Mouse (Mus musculus) embryonic facial prominence, embryonic 14.5 days (tissue): ENCODE measurements around the gene Sos1. TPM values are rescaled to one million over a fixed set of nuclear protein-coding genes. Genes with fewer than 3 reads are reported as not detected.

ENCODE experiments used
- ATAC-seq: fragments of 200-750 bp; cut with Nextera tagmentation; 2 replicates; pipeline ENCODE4 v1.8.0; 2017; ENCODE audit warnings: low read depth, moderate number of reproducible peaks, moderate TSS enrichment
- DNase-seq: peaks from one replicate; pipeline ENCODE4 v3.0.0-alpha.2; 2015; ENCODE audit warnings: low spot score
- H3K27ac ChIP-seq: fragments of 300-500 bp; sonication (generic); replicated peaks from 2 replicates; pipeline ENCODE4 v1.5.1; 2014; ENCODE audit warnings: low read depth, mild to moderate bottlenecking, low read length, moderate library complexity
- H3K27me3 ChIP-seq: fragments of 300-500 bp; sonication (generic); replicated peaks from 2 replicates; pipeline ENCODE4 v1.6.1; 2014; ENCODE audit warnings: low read length; ENCODE audit not compliant: control insufficient read depth, insufficient read depth
- H3K36me3 ChIP-seq: fragments of 300-500 bp; sonication (generic); 2 replicates; pipeline ENCODE4 v1.6.1; 2014; ENCODE audit warnings: low read length, mixed read lengths; ENCODE audit not compliant: control insufficient read depth, insufficient read depth
- H3K4me1 ChIP-seq: fragments of 300-500 bp; sonication (generic); 2 replicates; pipeline ENCODE4 v1.6.1; 2014; ENCODE audit warnings: antibody characterized with exemption, low read length; ENCODE audit not compliant: control insufficient read depth, insufficient read depth
- H3K4me2 ChIP-seq: fragments of 300-500 bp; sonication (generic); 2 replicates; pipeline ENCODE4 v1.6.1; 2014; ENCODE audit warnings: low read depth, mild to moderate bottlenecking, low read length, moderate library complexity, mixed read lengths
- H3K4me3 ChIP-seq: fragments of 300-500 bp; sonication (generic); 2 replicates; pipeline ENCODE4 v1.5.1; 2014; ENCODE audit warnings: low read depth, mild to moderate bottlenecking, low read length
- H3K9ac ChIP-seq: fragments of 300-500 bp; sonication (generic); 2 replicates; pipeline ENCODE4 v1.6.1; 2014; ENCODE audit warnings: low read depth, mild to moderate bottlenecking, low read length, moderate library complexity, mixed read lengths
- H3K9me3 ChIP-seq: fragments of 300-500 bp; sonication (generic); 2 replicates; pipeline ENCODE4 v1.6.1; 2016; ENCODE audit warnings: low read length; ENCODE audit not compliant: control insufficient read depth
- WGBS: fragments of 180-500 bp; shearing (Covaris S2); extraction: QIAGEN DNeasy Blood & Tissue Kit; methylation state at CpG from one replicate; pipeline ENCODE4 v1.1.7; 2014; 5-methylcytosine and 5-hydroxymethylcytosine counted together
- polyA plus RNA-seq: library from polyadenylated mRNA; unstranded; fragments of >200 nt; fragmentation: Nextera tagmentation; extraction: Ambion mirVana; gene quantifications from 2 replicates; pipeline ENCODE4 v1.2.1, GENCODE M21; 2014

The Sos1 gene
- polyA plus RNA-seq, 1 experiment from 2014 or later: 8.3 TPM

DNA sequence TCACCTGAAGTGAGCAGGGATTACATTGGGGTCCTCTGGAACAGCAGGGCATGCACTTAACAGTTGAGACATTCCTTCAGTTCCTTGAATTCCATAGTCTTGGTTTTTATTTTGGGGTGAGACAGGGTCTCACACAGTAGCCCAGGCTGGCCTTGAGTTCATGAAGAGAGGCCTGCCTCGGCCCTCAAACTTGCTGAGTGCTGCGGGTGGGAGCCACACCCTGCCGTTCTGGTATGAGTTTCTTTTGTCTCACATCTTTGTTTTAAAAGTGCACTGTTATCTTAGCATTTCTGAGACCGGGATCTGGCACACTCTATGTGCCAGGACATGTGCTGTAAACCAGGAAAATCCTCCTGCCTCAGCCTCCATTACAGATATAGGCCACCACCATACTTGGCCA, 19.8 kb upstream of the Sos1 start:
- no peaks in the 10 kb centered on the region for H3K36me3 ChIP-seq
- DNase-seq (no peak), ATAC-seq (no peak)
- H3K4me2 ChIP-seq: no peak overlapping the region
- no peak overlapping the region for H3K4me3 ChIP-seq
- H3K4me1 ChIP-seq: no peaks in the 10 kb centered on the region
- no peaks in the 10 kb centered on the region for H3K9me3 ChIP-seq
- WGBS: 81% methylated on average over 4 of the region's 4 CpGs
- no peaks in the 10 kb centered on the region for H3K27me3 ChIP-seq
- H3K27ac ChIP-seq: no peak overlapping the region
- no peak overlapping the region for H3K9ac ChIP-seq

DNA sequence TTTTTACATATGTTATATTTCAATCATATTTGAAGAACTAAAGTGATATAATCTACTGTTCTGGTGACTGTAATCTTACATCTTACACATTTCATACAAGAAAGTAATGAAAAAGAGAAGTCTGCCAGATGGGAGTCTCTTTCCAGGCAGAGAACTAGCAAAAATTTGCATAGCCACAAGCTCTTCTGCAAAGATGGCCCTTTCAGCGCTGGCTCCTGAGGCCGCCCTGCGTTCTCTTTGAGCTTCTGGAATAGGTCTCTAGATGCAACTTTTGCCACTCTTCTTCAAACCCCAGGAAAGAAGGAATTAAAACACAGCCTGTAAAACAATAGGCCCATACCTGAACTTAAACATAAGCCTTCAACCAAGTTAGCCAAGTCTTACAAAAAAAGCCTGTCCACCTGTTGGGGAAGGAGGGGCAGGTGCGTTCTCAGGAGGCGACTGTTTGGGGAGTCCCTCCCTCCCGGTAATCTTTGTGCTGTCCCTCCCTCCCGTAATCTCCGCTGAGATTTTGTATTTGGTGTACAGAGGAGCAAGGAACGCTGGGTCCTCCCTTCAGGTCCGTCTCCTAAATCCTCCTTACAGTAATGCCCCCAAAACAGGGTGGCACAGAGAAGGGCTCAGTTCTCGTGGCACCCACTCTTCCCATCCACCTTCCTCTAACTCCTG, 18.5 kb upstream of the Sos1 start:
- no peaks in the 10 kb centered on the region for H3K27me3 ChIP-seq
- H3K4me2 ChIP-seq: no peak overlapping the region
- H3K27ac ChIP-seq: no peak overlapping the region
- no peak overlapping the region for H3K4me3 ChIP-seq
- H3K9me3 ChIP-seq: no peaks in the 10 kb centered on the region
- H3K36me3 ChIP-seq: no peaks in the 10 kb centered on the region
- no peak overlapping the region for H3K9ac ChIP-seq
- no peaks in the 10 kb centered on the region for H3K4me1 ChIP-seq
- 51% methylated on average over 11 of the region's 11 CpGs for WGBS
- ATAC-seq (no peak), DNase-seq (no peak)

DNA sequence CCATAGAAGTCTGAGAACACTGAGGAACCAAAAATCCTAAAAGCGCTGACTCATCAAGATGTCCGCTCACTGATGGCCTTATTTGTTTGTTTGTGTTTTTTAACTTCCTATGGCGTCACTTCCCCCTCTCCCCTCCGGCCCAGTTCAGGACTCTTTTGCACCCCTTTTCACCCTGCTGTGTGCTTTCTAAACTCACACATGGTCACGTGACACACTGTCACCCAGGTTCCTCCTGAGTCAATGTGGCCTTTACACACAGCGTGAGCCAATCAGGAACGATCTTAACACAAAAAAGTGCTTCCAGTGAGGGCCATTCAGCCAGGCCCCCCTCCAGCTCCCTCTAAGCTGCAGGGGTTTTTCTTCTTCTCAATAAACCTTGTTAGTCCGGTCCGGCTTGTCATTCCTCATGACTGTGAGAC, 16.9 kb upstream of the Sos1 start:
- DNase-seq (peak; percentile 66), ATAC-seq (peak; percentile 63; the same call in 1 of the 2 replicates)
- WGBS: 72% methylated on average over 9 of the region's 9 CpGs

DNA sequence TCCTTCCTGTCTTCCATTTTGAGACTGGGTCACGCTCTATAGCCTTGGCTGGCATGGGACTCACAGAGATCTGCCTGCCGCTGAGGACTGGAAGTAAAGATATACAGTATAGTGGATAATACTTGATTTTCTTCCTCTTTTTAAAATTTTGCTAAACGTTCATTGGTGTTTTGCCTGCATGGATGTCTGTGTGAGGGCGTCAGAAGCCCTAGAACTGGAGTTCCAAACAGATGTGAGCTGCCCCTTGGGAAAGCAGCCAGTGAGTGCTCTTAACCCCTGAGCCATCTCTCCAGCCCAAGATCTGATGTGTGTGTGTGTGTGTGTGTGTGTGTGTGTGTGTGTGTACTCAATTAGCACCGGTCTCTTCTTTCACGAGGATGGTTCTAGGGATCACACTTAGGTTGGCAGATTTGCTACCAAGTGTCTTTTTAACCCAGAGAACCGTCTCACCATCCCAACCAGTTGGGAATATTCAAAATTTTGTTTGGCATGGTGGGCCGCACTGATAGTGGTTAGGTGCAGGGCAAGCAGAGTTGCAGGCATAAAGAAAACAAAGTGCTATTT, 16.4 kb upstream of the Sos1 start:
- no peak overlapping the region for H3K4me3 ChIP-seq
- H3K4me1 ChIP-seq: no peaks in the 10 kb centered on the region
- ATAC-seq: no peak
- H3K27ac ChIP-seq: no peak overlapping the region
- H3K36me3 ChIP-seq: no peaks in the 10 kb centered on the region
- 80% methylated on average over 8 of the region's 8 CpGs for WGBS
- DNase-seq: no peak
- no peaks in the 10 kb centered on the region for H3K27me3 ChIP-seq
- H3K9ac ChIP-seq: no peak overlapping the region
- no peak overlapping the region for H3K4me2 ChIP-seq
- H3K9me3 ChIP-seq: no peaks in the 10 kb centered on the region

More for the DNA sequence above, 16.9 kb upstream of the Sos1 start:
- H3K9ac ChIP-seq: no peak overlapping the region
- H3K36me3 ChIP-seq: no peaks in the 10 kb centered on the region
- H3K4me3 ChIP-seq: no peak overlapping the region
- H3K9me3 ChIP-seq: no peaks in the 10 kb centered on the region
- no peaks in the 10 kb centered on the region for H3K4me1 ChIP-seq
- H3K27me3 ChIP-seq: no peaks in the 10 kb centered on the region
- H3K4me2 ChIP-seq: no peak overlapping the region
- no peak overlapping the region for H3K27ac ChIP-seq

DNA sequence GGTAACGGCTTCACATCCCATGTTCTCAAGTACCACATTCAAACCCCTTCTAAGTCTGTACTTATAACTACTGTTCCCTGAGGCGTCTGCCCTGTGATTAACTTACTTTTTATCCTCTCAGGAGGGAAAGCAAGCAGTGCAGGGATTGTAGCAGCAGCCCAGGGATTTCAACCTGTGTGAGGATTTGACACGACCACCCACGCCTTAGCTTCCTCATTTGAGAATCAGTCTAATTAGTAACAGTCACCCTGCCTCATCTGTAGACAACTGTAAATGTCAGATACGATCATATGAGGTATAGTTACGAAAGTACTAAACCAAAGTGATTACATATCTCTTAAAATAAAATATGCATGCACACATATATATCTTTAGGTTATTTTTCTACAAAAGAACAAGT, 15.9 kb upstream of the Sos1 start:
- Histone ChIP-seq H3K9me3 (no peaks in the 10 kb centered on the region), H3K27me3 (no peaks in the 10 kb centered on the region), H3K4me3 (no peak overlapping the region), H3K27ac (no peak overlapping the region), H3K36me3 (no peaks in the 10 kb centered on the region), H3K4me2 (no peak overlapping the region), H3K4me1 (no peaks in the 10 kb centered on the region), H3K9ac (no peak overlapping the region)
- 61% methylated on average over 6 of the region's 6 CpGs for WGBS
- ATAC-seq (no peak), DNase-seq (no peak)

DNA sequence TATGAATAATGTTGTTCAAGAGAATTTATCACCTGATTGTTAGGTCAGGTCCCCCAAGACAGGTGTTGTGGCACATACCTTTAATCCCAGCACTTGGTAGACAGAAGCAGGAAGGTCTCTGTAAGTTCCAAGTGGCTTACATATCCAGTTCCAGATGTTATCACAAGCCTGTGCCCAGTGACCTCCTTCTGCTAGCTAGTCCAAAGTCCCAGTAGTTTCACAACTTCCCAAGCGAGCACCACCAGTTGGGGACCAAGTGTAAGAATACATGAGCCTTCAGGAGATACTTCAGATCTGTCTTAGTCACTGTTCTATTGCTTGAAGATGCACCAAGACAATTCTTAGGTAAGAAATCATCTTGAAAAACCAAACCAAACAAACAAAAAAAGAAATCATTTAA, 13.6 kb upstream of the Sos1 start:
- no peaks in the 10 kb centered on the region for H3K4me1 ChIP-seq
- DNase-seq (no peak), ATAC-seq (no peak)
- WGBS: 77% methylated on average over 1 of the region's 1 CpGs
- H3K9me3 ChIP-seq: no peaks in the 10 kb centered on the region
- H3K9ac ChIP-seq: no peak overlapping the region
- H3K4me3 ChIP-seq: no peak overlapping the region
- no peak overlapping the region for H3K4me2 ChIP-seq
- H3K27me3 ChIP-seq: no peaks in the 10 kb centered on the region
- H3K27ac ChIP-seq: no peak overlapping the region
- no peaks in the 10 kb centered on the region for H3K36me3 ChIP-seq

DNA sequence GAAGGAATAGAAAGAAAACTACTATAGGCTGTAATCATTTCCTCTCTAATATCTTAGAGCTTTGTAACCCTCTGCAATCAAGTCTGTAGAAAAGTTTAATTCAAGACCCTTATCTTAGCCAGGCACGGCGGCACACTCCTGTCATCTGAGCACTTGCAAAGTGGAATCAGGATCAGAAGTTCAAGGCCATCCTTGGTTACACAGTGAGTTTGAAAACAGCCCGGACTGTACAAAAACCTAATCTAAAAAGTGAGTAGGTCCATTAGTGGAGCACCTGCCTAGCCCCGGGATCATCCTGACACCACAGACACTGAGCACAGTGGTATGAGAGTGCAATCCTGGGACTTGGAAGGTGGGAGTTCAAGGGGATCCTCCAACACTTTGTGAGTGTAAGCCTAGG, 12.6 kb upstream of the Sos1 start:
- DNase-seq (no peak), ATAC-seq (no peak)
- no peak overlapping the region for H3K27ac ChIP-seq
- no peak overlapping the region for H3K4me3 ChIP-seq
- H3K4me1 ChIP-seq: no peaks in the 10 kb centered on the region
- H3K4me2 ChIP-seq: no peak overlapping the region
- H3K27me3 ChIP-seq: no peaks in the 10 kb centered on the region
- no peak overlapping the region for H3K9ac ChIP-seq
- H3K36me3 ChIP-seq: no peaks in the 10 kb centered on the region
- no peaks in the 10 kb centered on the region for H3K9me3 ChIP-seq
- WGBS: 92% methylated on average over 4 of the region's 4 CpGs

DNA sequence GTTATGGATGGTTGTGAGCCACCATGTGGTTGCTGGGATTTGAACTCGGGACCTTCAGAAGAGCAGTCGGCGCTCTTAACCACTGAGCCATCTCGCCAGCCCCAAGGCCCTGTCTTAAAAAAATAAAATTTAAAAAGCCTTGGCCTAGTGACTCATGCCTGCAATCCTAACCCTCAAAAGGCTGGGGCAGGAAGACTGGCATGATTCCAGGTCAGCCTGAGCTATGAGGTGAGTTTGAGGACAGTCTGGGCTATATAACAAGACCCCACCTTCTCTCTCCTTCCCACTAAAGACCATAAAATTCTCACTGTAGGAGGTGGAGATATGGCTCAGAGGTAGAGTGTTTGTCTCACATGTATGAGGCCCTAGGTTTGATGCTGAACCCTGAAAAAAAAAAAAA, 12.0 kb upstream of the Sos1 start:
- no peak overlapping the region for H3K4me3 ChIP-seq
- WGBS: 96% methylated on average over 4 of the region's 4 CpGs

DNA sequence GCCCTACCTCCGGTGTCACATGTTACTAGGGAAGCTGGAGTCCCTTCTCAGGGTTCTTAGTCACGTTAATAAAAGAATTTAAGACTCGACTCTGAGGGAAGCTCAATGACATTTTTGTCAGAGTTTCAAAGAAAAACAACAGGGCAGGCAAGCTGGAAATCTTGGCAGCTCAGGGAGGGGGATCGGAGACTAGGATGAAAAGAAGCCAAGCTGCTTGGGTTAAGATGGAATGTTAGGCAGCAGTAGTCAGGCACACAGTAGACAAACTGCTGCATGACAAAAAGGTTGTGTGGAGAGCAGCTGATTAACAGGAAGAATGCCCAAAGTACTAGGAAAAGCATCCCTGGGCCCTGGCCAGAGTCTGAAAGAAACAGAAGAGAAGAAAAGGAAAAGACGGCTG, 9.9 kb upstream of the Sos1 start:
- Histone ChIP-seq H3K4me2 (no peak overlapping the region), H3K4me1 (no peaks in the 10 kb centered on the region), H3K27ac (no peak overlapping the region; the same call in 1 of the 2 replicates), H3K9me3 (no peaks in the 10 kb centered on the region), H3K4me3 (no peak overlapping the region), H3K27me3 (no peaks in the 10 kb centered on the region), H3K9ac (no peak overlapping the region), H3K36me3 (no peaks in the 10 kb centered on the region)
- DNase-seq (peak; percentile 22), ATAC-seq (no peak)
- 48% methylated on average over 5 of the region's 5 CpGs for WGBS

More for the DNA sequence above, 12.0 kb upstream of the Sos1 start:
- Histone ChIP-seq H3K36me3 (no peaks in the 10 kb centered on the region), H3K4me2 (no peak overlapping the region), H3K9ac (no peak overlapping the region), H3K27me3 (no peaks in the 10 kb centered on the region), H3K27ac (no peak overlapping the region), H3K4me1 (no peaks in the 10 kb centered on the region), H3K9me3 (no peaks in the 10 kb centered on the region)
- no peak for DNase-seq
- no peak for ATAC-seq
